Mouse (Mus musculus) mature B cell (primary cell): ENCODE measurements around the gene Tns3.

Experiments used
- in situ Hi-C: fragments of 300-500 bp; cut with MboI; formaldehyde crosslinking; loops from 2 replicates; pipeline ENCODE4 v1.14.3; 2019

The Tns3 gene

GRCm38 (mm10) chr11:8679221-8679620 is 14.9 kb upstream of the Tns3 start:
- in situ Hi-C loops, result no loop called here

- in situ Hi-C loops, result no loop called here
Observed at GRCm38 (mm10) chr11:8678260-8678995, 14.1 kb upstream of the Tns3 start.

GRCm38 (mm10) chr11:8675701-8676474 is 11.6 kb upstream of the Tns3 start:
- in situ Hi-C loops, result no loop called here

GRCm38 (mm10) chr11:8674549-8675149 is 10.3 kb upstream of the Tns3 start:
- in situ Hi-C loops, result no loop called here

- in situ Hi-C loops, result no loop called here
Observed at GRCm38 (mm10) chr11:8671698-8672097, 7.4 kb upstream of the Tns3 start.

- in situ Hi-C loops, result no loop called here
Observed at GRCm38 (mm10) chr11:8669138-8669537, 4.8 kb upstream of the Tns3 start.

- in situ Hi-C loops, result no loop called here
Observed at GRCm38 (mm10) chr11:8664797-8665196, 462 bp upstream of the Tns3 start.

GRCm38 (mm10) chr11:8663444-8664392 is 617 bp downstream of the Tns3 start:
- in situ Hi-C loops, result no loop called here

- in situ Hi-C loops, result no loop called here
Observed at GRCm38 (mm10) chr11:8662706-8663429, 1.5 kb downstream of the Tns3 start.

GRCm38 (mm10) chr11:8660951-8661350 is 3.4 kb downstream of the Tns3 start:
- in situ Hi-C loops, result no loop called here

GRCm38 (mm10) chr11:8659851-8660250 is 4.5 kb downstream of the Tns3 start:
- in situ Hi-C loops, result no loop called here

- in situ Hi-C loops, result no loop called here
Observed at GRCm38 (mm10) chr11:8659061-8659460, 5.3 kb downstream of the Tns3 start.

GRCm38 (mm10) chr11:8657493-8657892 is 6.8 kb downstream of the Tns3 start:
- in situ Hi-C loops, result no loop called here

- in situ Hi-C loops, result no loop called here
Observed at GRCm38 (mm10) chr11:8656448-8657393, 7.6 kb downstream of the Tns3 start.

GRCm38 (mm10) chr11:8653800-8654295 is 10.5 kb downstream of the Tns3 start:
- in situ Hi-C loops, result no loop called here

GRCm38 (mm10) chr11:8652792-8653645 is 11.3 kb downstream of the Tns3 start:
- in situ Hi-C loops, result no loop called here

- in situ Hi-C loops, result no loop called here
Observed at GRCm38 (mm10) chr11:8652116-8652714, 12.1 kb downstream of the Tns3 start.

GRCm38 (mm10) chr11:8651448-8652035 is 12.8 kb downstream of the Tns3 start:
- in situ Hi-C loops, result no loop called here
